Mouse (Mus musculus): Measurements from ENCODE around the gene Mpdu1. TPM values are rescaled to one million over a fixed set of nuclear protein-coding genes. Genes with fewer than 3 reads are reported as not detected.
"Not testable (repeated sequence)": the region's sequence is repeated elsewhere in the genome, so short reads cannot be mapped to it uniquely, and the experiment has no call there.

The Mpdu1 gene
- polyA plus RNA-seq, 1 experiment from 2014 or later, result 83.0 TPM

- Histone ChIP-seq H3K4me3 (ENCODE audit: low read depth, low read length) (no peak overlapping the region), H3K4me1 (ENCODE audit: control insufficient read depth, insufficient read depth, low read length) (no peaks in the 10 kb centered on the region), H3K27ac (ENCODE audit: low read depth, low read length) (no peak overlapping the region), H3K27me3 (replicated peaks; ENCODE audit: control insufficient read depth, insufficient read depth, low read length) (no peaks in the 10 kb centered on the region), H3K9ac (ENCODE audit: low read length) (no peak overlapping the region), H3K4me2 (ENCODE audit: low read length) (no peak overlapping the region), H3K9me3 (replicated peaks; ENCODE audit: control insufficient read depth, low read length) (no peaks in the 10 kb centered on the region), H3K36me3 (ENCODE audit: control insufficient read depth, insufficient read depth, low read length) (peaks cover 97% of the 10 kb centered on the region)
- WGBS, result 96% methylated on average over 5 of the region's 5 CpGs
- ATAC-seq (no peak), DNase-seq (ENCODE audit: low spot score) (no peak)
Observed at GRCm38 (mm10) chr11:69645860-69646259, 16.6 kb downstream of the Mpdu1 start.

- Histone ChIP-seq H3K9ac (ENCODE audit: low read length) (no peak overlapping the region), H3K27ac (ENCODE audit: low read depth, low read length) (no peak overlapping the region), H3K27me3 (replicated peaks; ENCODE audit: control insufficient read depth, insufficient read depth, low read length) (no peaks in the 10 kb centered on the region), H3K36me3 (ENCODE audit: control insufficient read depth, insufficient read depth, low read length) (peaks cover 24% of the 10 kb centered on the region), H3K4me1 (ENCODE audit: control insufficient read depth, insufficient read depth, low read length) (peaks cover 17% of the 10 kb centered on the region), H3K4me3 (ENCODE audit: low read depth, low read length) (no peak overlapping the region), H3K9me3 (replicated peaks; ENCODE audit: control insufficient read depth, low read length) (no peaks in the 10 kb centered on the region), H3K4me2 (ENCODE audit: low read length) (0 out of 2 replicates have a peak overlapping the region, but pooled peaks have one; percentile 16)
- WGBS, result 85% methylated on average over 3 of the region's 3 CpGs
- DNase-seq (ENCODE audit: low spot score), result no peak
- ATAC-seq, result no peak
Observed at GRCm38 (mm10) chr11:69635471-69635870, 27.0 kb downstream of the Mpdu1 start.

GRCm38 (mm10) chr11:69633128-69633866 lies 29.1 kb downstream of the Mpdu1 start:
- Histone ChIP-seq H3K27me3 (replicated peaks; ENCODE audit: control insufficient read depth, insufficient read depth, low read length) (no peaks in the 10 kb centered on the region), H3K36me3 (ENCODE audit: control insufficient read depth, insufficient read depth, low read length) (peaks cover 7% of the 10 kb centered on the region; the same call in 1 of the 2 replicates), H3K9ac (ENCODE audit: low read length) (peak overlapping the region; percentile 93), H3K4me3 (ENCODE audit: low read depth, low read length) (peak overlapping the region; percentile 94), H3K27ac (ENCODE audit: low read depth, low read length) (peak overlapping the region; percentile 94), H3K9me3 (replicated peaks; ENCODE audit: control insufficient read depth, low read length) (no peaks in the 10 kb centered on the region), H3K4me2 (ENCODE audit: low read length) (peak overlapping the region; percentile 77), H3K4me1 (ENCODE audit: control insufficient read depth, insufficient read depth, low read length) (peaks cover 17% of the 10 kb centered on the region)
- under 1% methylated on average over 38 of the region's 50 CpGs for WGBS
- DNase-seq (ENCODE audit: low spot score), result no peak
- peak; percentile 65 for ATAC-seq

- peak within 1 kb of the TSS; percentile 93 for H3K9ac ChIP-seq (ENCODE audit: low read length)
- ATAC-seq (peak; percentile 98), DNase-seq (ENCODE audit: low spot score) (peak; percentile 100)
- peaks cover 17% of the 10 kb centered on the region for H3K4me1 ChIP-seq (ENCODE audit: control insufficient read depth, insufficient read depth, low read length)
- H3K4me2 ChIP-seq (ENCODE audit: low read length), result peak within 1 kb of the TSS; percentile 77
- peak within 1 kb of the TSS; percentile 94 for H3K4me3 ChIP-seq (ENCODE audit: low read depth, low read length)
- H3K36me3 ChIP-seq (ENCODE audit: control insufficient read depth, insufficient read depth, low read length), result peaks cover 4% of the 10 kb centered on the region; the same call in 1 of the 2 replicates
- H3K9me3 ChIP-seq (replicated peaks; ENCODE audit: control insufficient read depth, low read length), result no peaks in the 10 kb centered on the region
- H3K27ac ChIP-seq (ENCODE audit: low read depth, low read length), result peak within 1 kb of the TSS; percentile 94
- H3K27me3 ChIP-seq (replicated peaks; ENCODE audit: control insufficient read depth, insufficient read depth, low read length), result no peaks in the 10 kb centered on the region
- WGBS, result under 1% methylated on average over 54 of the region's 56 CpGs
Observed at GRCm38 (mm10) chr11:69632284-69633089, 30.0 kb downstream of the Mpdu1 start, which contains the start of gene Fxr2. Gene Fxr2 (plus strand): TSS chr11:69632990.

- 68% methylated on average over 1 of the region's 1 CpGs for WGBS
- DNase-seq (ENCODE audit: low spot score) (peak; percentile 51), ATAC-seq (no peak)
Observed at GRCm38 (mm10) chr11:69629802-69630201, 32.6 kb downstream of the Mpdu1 start.

GRCm38 (mm10) chr11:69628286-69628685 lies 34.2 kb downstream of the Mpdu1 start:
- 37% methylated on average over 6 of the region's 6 CpGs for WGBS
- Histone ChIP-seq H3K4me3 (ENCODE audit: low read depth, low read length) (no peak overlapping the region), H3K9me3 (replicated peaks; ENCODE audit: control insufficient read depth, low read length) (no peaks in the 10 kb centered on the region), H3K9ac (ENCODE audit: low read length) (no peak overlapping the region), H3K27ac (ENCODE audit: low read depth, low read length) (no peak overlapping the region), H3K36me3 (ENCODE audit: control insufficient read depth, insufficient read depth, low read length) (no peaks in the 10 kb centered on the region), H3K27me3 (replicated peaks; ENCODE audit: control insufficient read depth, insufficient read depth, low read length) (no peaks in the 10 kb centered on the region), H3K4me2 (ENCODE audit: low read length) (no peak overlapping the region), H3K4me1 (ENCODE audit: control insufficient read depth, insufficient read depth, low read length) (no peaks in the 10 kb centered on the region)
- ATAC-seq (no peak), DNase-seq (ENCODE audit: low spot score) (peak; percentile 83)

More at GRCm38 (mm10) chr11:69629802-69630201, 32.6 kb downstream of the Mpdu1 start:
- H3K9ac ChIP-seq (ENCODE audit: low read length), result no peak overlapping the region
- H3K27me3 ChIP-seq (replicated peaks; ENCODE audit: control insufficient read depth, insufficient read depth, low read length), result no peaks in the 10 kb centered on the region
- peaks cover 8% of the 10 kb centered on the region for H3K4me1 ChIP-seq (ENCODE audit: control insufficient read depth, insufficient read depth, low read length)
- no peak overlapping the region for H3K27ac ChIP-seq (ENCODE audit: low read depth, low read length)
- no peaks in the 10 kb centered on the region for H3K36me3 ChIP-seq (ENCODE audit: control insufficient read depth, insufficient read depth, low read length)
- no peaks in the 10 kb centered on the region for H3K9me3 ChIP-seq (replicated peaks; ENCODE audit: control insufficient read depth, low read length)
- no peak overlapping the region for H3K4me2 ChIP-seq (ENCODE audit: low read length)
- H3K4me3 ChIP-seq (ENCODE audit: low read depth, low read length), result no peak overlapping the region

- H3K27ac ChIP-seq (ENCODE audit: low read depth, low read length); H3K4me2 ChIP-seq (ENCODE audit: low read length); H3K4me3 ChIP-seq (ENCODE audit: low read depth, low read length); H3K27me3 ChIP-seq (replicated peaks; ENCODE audit: control insufficient read depth, insufficient read depth, low read length); H3K36me3 ChIP-seq (ENCODE audit: control insufficient read depth, insufficient read depth, low read length); ATAC-seq; H3K9ac ChIP-seq (ENCODE audit: low read length); DNase-seq (ENCODE audit: low spot score); H3K9me3 ChIP-seq (replicated peaks; ENCODE audit: control insufficient read depth, low read length): not testable (repeated sequence)
- WGBS, result 84% methylated on average over 2 of the region's 2 CpGs
- H3K4me1 ChIP-seq (ENCODE audit: control insufficient read depth, insufficient read depth, low read length), result peaks cover 10% of the 10 kb centered on the region
Observed at GRCm38 (mm10) chr11:69624339-69624738, 38.1 kb downstream of the Mpdu1 start.

- DNase-seq (ENCODE audit: low spot score) (no peak), ATAC-seq (no peak)
- WGBS, result 68% methylated on average over 4 of the region's 4 CpGs
- Histone ChIP-seq H3K9ac (ENCODE audit: low read length) (peak overlapping the region; percentile 80), H3K4me1 (ENCODE audit: control insufficient read depth, insufficient read depth, low read length) (peaks cover 10% of the 10 kb centered on the region), H3K9me3 (replicated peaks; ENCODE audit: control insufficient read depth, low read length) (no peaks in the 10 kb centered on the region), H3K27me3 (replicated peaks; ENCODE audit: control insufficient read depth, insufficient read depth, low read length) (no peaks in the 10 kb centered on the region), H3K36me3 (ENCODE audit: control insufficient read depth, insufficient read depth, low read length) (no peaks in the 10 kb centered on the region), H3K4me2 (ENCODE audit: low read length) (peak overlapping the region; percentile 77), H3K27ac (ENCODE audit: low read depth, low read length) (no peak overlapping the region), H3K4me3 (ENCODE audit: low read depth, low read length) (peak overlapping the region; percentile 45)
Observed at GRCm38 (mm10) chr11:69623006-69623405, 39.4 kb downstream of the Mpdu1 start.
